Mouse (Mus musculus) urinary bladder, postnatal 14 days (tissue): ENCODE results near the gene Cir1.
A peak's percentile ranks its signal among the peaks of the same experiment; 100 is the strongest.

Experiments used
- DNase-seq: peaks from one replicate; pipeline ENCODE4 v3.0.0; 2021; ENCODE audit warnings: low spot score

Gene Cir1

GRCm38 (mm10) chr2:73312152-73313116 lies at the start of gene Cir1, which contains the start of gene Scrn3:
Gene Cir1 (minus strand): TSS chr2:73312701.
Gene Scrn3 (plus strand): TSS chr2:73312601.
- peak; percentile 94 for DNase-seq

- no peak for DNase-seq
These were observed 48.0 kb upstream of the Cir1 start for GRCm38 (mm10) chr2:73360536-73360935.

DNA sequence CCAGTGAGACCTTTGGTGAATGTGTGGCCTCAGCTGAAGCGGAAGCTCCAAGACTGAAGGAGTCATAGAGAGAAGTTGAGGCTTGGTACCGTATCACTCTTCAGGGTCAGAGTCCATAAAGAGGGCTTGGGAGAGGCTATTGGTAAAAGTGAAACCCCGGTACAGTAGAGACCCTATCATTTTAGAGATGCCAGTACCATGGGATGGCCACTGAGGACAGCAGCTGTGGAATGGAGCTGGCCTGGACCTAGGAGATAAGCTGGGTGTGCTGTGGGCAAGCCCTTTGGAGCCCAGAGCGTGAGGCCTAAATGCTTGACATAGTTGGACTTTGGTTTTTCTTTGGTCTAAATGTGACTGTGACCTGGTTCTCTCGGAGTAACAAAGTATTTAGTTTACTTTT lies 47.4 kb upstream of the Cir1 start:
- no peak for DNase-seq

DNA sequence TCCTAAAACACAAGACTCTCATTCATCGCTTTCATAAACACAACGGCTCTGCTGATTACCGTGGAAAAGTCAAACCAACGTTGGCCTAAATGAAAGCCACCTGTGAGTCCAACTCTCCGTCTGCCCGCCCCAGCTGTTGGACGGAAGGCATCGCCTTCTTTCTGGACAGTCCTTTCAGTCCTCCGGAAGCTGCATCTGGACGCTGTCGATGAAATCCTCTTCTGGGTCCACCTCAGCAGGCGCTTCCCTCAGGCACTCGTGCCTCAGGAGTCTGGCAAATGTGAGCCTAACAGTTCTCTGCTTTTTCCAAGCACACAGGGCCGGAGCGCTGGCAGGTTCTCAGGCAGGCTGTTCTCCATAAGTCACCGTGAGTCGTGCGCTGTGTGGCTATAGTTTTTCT lies 44.5 kb upstream of the Cir1 start:
- no peak for DNase-seq

- DNase-seq: no peak
These were observed 39.5 kb upstream of the Cir1 start for GRCm38 (mm10) chr2:73351927-73352374.

- DNase-seq: no peak
These were observed 39.0 kb upstream of the Cir1 start for GRCm38 (mm10) chr2:73351496-73351895.

- DNase-seq: no peak
These were observed 35.7 kb upstream of the Cir1 start for GRCm38 (mm10) chr2:73348221-73348620.

DNA sequence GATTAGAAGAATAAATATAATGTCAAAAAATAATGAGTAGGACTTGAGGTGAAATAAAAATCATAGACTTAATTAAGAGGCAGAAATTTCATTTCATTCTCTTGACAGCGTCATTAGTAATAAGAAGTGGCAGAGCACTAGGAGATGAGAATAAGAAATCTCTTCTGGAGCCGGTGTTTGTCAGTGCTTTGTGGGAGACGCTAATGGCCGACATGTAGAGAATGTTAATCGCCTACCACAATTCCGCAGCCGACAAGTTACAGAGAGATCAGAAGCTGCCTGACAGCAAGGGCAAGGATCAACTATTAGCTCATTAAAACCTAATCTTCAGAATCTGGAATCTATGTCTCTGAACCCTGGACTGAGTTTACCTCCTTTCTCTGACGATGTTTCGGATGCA lies 35.3 kb upstream of the Cir1 start:
- no peak for DNase-seq

DNA sequence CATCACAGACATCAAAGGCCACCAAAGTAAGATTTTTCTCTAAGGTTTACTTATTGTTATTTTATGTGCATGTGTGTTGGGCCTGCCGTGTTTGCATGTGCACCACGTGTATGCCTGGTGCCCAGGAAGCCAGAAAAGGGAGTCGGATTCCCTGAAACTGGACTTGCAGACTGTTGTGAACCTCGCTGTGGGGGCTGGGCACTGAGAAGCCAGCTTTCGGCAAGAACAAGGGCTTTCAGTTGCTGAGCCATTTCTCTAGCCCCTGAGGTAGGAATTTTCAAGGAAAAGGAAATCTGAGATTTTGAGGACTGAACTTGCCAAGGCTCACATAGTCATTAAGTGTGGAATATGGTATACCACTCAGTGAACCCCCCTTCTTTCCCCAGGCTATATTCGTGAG lies 34.6 kb upstream of the Cir1 start:
- no peak for DNase-seq

DNA sequence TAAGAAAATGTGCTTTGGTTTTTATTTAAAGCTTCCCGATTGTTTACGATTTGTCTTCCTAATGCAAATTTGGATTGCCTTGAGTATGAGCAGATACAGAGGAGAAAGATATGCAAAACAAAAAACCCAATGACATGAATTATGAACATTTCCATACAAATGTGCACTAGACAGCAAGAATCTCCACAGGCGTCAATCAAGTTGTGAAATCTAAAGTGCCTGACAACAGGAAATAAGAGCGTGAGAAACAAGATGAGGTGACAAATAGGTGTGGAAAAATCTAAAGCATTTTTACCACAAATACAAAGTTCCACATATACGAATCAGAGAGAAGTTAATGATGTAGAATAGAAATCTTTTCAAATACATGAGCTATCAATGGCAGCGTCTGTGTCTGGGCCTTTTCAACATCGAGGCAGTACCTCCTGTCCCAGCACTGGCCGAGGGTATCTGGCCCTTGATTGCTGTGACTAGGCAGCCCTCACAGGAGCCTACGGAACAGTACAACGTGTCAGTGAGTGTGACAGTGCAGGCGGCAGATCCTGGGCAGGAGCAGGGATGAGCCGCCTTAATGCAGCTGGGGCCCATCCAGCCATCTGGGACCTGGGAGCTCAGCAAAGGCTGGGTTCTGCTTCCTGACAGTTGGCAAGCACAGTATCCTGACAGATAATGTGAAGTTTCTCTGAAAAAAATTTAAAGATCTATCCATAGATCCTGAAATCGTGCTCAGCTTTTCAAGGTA lies 34.0 kb upstream of the Cir1 start:
- DNase-seq: no peak

- DNase-seq: no peak
These were observed 32.7 kb upstream of the Cir1 start for GRCm38 (mm10) chr2:73345204-73345603.

- no peak for DNase-seq
These were observed 31.2 kb upstream of the Cir1 start for GRCm38 (mm10) chr2:73343701-73344100.

DNA sequence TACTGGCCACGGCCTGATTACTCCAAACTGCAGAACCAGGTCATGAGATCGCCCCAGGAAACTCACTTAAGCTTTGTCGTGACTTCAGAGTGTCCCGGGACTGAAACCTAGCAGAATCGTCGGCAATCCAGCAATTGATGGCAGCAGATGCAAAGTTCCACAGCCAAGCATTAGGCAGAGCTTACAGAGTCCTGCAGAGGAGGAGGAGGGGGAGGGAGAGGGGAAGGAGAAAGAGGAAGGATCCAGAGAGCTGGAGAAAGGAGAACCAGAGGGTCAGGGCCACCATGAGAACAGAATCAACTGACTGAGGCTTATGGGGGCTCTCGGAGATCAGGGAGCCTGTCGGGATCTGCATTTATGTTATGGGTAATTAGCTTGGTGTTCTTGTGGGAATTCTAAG lies 25.9 kb upstream of the Cir1 start:
- DNase-seq: no peak

DNA sequence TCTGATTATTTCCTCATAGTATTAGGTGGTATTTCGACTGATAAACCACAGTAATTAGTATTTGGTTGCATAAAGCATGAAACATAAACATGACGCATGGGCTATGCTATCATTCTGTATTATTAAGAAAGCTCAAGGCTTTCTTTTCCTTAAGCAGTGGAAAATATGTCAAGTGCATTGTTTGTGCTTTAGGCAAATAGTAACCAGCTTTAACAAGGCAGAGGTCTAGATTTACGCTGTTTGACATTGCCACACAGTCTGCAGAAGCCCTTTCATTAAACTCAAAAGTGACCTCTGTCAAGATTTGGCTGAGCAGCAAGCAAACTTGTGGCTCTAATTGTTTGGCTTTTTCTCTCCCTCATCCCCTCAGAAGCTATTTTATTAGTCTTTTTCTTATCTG lies 23.4 kb upstream of the Cir1 start:
- no peak for DNase-seq

DNA sequence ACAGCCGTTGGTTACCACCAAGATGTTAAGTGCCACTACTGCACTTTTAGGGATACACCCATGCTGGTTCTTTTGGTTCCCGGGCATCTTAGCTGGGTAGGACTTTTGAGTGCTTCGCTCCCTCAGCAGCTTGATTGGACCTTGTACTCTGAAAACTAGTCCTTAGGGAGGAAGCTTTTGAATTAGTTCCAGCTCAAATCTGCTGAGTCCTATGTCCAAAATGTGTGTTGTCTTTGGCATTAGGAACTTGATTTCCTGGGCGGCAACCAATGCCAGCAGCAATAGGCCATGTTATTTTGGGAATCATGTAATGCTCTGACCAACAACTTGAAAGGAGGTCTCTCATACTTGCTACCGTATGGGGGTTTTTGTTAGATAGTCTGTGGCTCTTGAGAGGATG lies 13.4 kb upstream of the Cir1 start:
- DNase-seq: no peak

DNA sequence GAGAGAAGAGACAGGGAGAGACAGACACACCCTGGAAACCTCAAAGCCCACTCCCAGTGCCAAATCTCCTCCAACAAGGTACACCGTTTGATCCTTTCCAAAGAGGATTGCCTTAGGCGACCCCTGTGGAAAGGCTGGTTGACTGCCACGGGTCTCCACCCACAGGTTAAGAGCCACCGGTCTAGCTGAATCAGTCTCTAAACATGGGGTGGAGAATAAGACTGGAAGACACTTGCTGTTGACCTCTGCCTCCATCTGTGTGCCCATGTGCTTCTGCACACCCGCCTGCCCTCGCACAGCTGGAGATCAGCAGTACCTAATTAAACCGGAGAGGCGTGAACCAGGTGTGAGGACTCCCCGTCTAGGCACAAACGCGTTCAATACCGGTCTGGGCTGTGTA lies 10.5 kb upstream of the Cir1 start:
- DNase-seq: no peak

DNA sequence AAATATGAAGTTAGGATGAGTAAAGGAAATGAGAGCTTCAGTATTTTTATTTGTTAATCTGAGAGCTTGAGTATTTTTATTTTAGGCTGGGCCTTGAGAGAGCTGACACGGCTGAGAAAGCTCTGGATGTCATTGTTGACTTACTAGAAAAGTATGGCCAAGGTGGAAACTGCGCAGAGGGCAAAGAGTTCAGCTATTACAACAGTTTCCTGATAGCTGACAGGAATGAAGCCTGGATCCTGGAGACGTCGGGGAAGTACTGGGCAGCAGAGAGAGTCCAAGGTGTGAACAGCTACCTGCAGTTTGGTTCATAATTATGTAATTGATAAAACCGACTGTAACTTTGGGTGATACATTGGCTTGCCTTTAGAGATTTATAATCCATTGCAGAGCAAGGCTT lies 6.7 kb upstream of the Cir1 start:
- no peak for DNase-seq

- DNase-seq: no peak
These were observed 4.9 kb upstream of the Cir1 start for GRCm38 (mm10) chr2:73317426-73317825.

- no peak for DNase-seq
These were observed 1.8 kb upstream of the Cir1 start for GRCm38 (mm10) chr2:73314311-73314710.

DNA sequence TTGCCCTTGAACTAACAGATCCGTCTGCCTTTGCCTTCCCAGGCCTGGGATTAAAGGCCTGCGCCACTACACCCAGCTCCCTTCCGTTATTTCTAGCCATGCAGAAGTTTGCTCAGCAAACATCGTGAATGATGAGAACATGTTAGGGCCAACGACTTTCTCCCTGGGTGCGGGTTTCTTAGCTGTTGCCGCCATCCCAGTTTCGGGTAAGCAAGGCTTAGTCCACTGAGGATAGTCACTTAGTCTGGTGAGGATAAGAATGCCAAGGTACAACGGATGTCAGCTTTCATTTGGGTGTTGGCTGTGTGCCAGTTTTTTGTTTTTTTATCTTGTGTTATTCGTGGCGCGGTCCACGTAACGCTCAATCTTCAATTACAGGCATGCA lies 608 bp upstream of the Cir1 start:
- peak; percentile 34 for DNase-seq

DNA sequence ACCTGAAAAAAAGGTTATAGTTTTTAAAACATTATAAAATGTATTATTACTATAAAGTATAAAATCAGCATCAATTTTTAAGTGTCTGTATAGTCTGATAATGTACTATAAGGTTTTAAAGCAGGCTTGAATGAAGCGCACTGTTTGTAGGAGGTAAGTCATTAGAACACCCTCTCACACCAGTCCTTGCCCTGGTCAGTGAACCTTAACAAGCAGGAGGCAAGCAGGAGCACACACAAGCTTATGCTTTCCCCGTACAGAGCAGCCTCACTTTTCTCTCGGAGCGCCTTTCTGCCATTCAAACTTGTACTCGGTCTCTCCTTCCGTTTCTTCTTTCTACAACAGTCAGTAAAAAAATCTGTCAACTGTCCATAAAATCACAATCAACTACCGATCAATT lies 6.5 kb downstream of the Cir1 start:
- DNase-seq: no peak

GRCm38 (mm10) chr2:73304506-73304905 lies 8.0 kb downstream of the Cir1 start:
- no peak for DNase-seq

DNA sequence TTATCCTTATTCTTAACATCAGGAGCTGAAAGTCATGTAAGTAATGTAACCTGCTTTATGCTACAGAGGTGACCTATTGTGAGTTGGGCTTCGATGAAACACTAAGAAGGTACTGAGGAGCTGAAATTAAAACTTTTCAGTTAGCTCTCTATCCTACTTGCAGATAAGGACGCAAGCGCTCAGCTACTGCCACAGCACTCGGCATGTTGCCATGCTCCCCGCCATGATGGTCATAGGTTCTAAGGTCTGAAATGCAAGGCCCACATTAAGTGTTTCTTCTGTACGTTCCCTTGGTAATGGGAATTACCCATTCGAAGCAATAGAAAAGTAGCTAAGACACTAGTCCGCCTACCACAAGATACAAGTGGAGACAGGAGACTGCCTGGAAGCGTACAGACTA lies 9.8 kb downstream of the Cir1 start:
- DNase-seq: no peak
